Mouse (Mus musculus) liver, embryonic 14.5 days (tissue): ENCODE measurements around the gene Gm11027.

Experiments used
- CTCF ChIP-seq: IDR thresholded peaks from 2 replicates; pipeline ENCODE4 v1.5.1; 2016; ENCODE audit warnings: antibody characterized with exemption, low read depth, control low read depth
- EP300 ChIP-seq: IDR thresholded peaks from 2 replicates; pipeline ENCODE4 v1.6.1; 2016; ENCODE audit warnings: antibody characterized with exemption, low read depth

GRCm38 (mm10) chr12:116279181-116279580 is 4.0 kb downstream of the Gm11027 start:
- TF ChIP-seq CTCF: no peak
- TF ChIP-seq EP300: no peak
